Mouse (Mus musculus) thymus, adult 2 months (tissue): Measurements from ENCODE around the gene Pla1a. TPM values are rescaled to one million over a fixed set of nuclear protein-coding genes. Genes with fewer than 3 reads are reported as not detected.

Experiments used
- DNase-seq: peaks from one replicate; pipeline ENCODE4 v3.0.0; 2021
- H3K27ac ChIP-seq: fragments of 200-500 bp; 2 replicates; pipeline ENCODE4 v1.5.1; 2012; ENCODE audit warnings: low read length, control low read depth; ENCODE audit not compliant: control insufficient read depth, insufficient read depth
- H3K27me3 ChIP-seq: fragments of 200-500 bp; 2 replicates; pipeline ENCODE4 v1.6.1; 2012; ENCODE audit warnings: mild to moderate bottlenecking, low read length, moderate library complexity, mixed read lengths; ENCODE audit not compliant: control insufficient read depth, insufficient read depth
- H3K36me3 ChIP-seq: fragments of 200-500 bp; 2 replicates; pipeline ENCODE4 v1.6.1; 2012; ENCODE audit warnings: mild to moderate bottlenecking, low read length, moderate library complexity; ENCODE audit not compliant: control insufficient read depth, insufficient read depth
- H3K4me1 ChIP-seq: fragments of 200-500 bp; replicated peaks from 2 replicates; pipeline ENCODE4 v1.6.1; 2012; ENCODE audit warnings: low read length; ENCODE audit not compliant: control insufficient read depth, insufficient read depth
- H3K4me3 ChIP-seq: fragments of 200-500 bp; 2 replicates; pipeline ENCODE4 v1.5.1; 2012; ENCODE audit warnings: mild to moderate bottlenecking, low read length, control low read depth, moderate library complexity; ENCODE audit not compliant: control insufficient read depth, insufficient read depth
- CTCF ChIP-seq: fragments of 200-500 bp; IDR thresholded peaks from 2 replicates; pipeline ENCODE4 v1.5.1; 2012; ENCODE audit warnings: mild to moderate bottlenecking, control low read depth, low read length, moderate library complexity, borderline replicate concordance; ENCODE audit not compliant: control insufficient read depth, poor library complexity, insufficient read depth; ENCODE audit errors: extremely low read depth
- POLR2A ChIP-seq: fragments of 200-500 bp; IDR thresholded peaks from 2 replicates; pipeline ENCODE4 v1.6.1; 2012; ENCODE audit warnings: mild to moderate bottlenecking, low read length, control low read depth, moderate library complexity; ENCODE audit not compliant: control insufficient read depth, poor library complexity, insufficient read depth; ENCODE audit errors: extremely low read depth
- WGBS: fragments of 180-500 bp; shearing (Covaris S2); methylation state at CpG from one replicate; pipeline ENCODE4 v1.1.7; 2018; 5-methylcytosine and 5-hydroxymethylcytosine counted together
- polyA plus RNA-seq: library from polyadenylated mRNA; depleted of rRNA; stranded (reverse); fragments of >200 nt; gene quantifications from 2 replicates; pipeline ENCODE4 v1.2.3, GENCODE M21; 2012; rRNA removed

Pla1a gene
- polyA plus RNA-seq, 1 experiment = 5.5 TPM

DNA sequence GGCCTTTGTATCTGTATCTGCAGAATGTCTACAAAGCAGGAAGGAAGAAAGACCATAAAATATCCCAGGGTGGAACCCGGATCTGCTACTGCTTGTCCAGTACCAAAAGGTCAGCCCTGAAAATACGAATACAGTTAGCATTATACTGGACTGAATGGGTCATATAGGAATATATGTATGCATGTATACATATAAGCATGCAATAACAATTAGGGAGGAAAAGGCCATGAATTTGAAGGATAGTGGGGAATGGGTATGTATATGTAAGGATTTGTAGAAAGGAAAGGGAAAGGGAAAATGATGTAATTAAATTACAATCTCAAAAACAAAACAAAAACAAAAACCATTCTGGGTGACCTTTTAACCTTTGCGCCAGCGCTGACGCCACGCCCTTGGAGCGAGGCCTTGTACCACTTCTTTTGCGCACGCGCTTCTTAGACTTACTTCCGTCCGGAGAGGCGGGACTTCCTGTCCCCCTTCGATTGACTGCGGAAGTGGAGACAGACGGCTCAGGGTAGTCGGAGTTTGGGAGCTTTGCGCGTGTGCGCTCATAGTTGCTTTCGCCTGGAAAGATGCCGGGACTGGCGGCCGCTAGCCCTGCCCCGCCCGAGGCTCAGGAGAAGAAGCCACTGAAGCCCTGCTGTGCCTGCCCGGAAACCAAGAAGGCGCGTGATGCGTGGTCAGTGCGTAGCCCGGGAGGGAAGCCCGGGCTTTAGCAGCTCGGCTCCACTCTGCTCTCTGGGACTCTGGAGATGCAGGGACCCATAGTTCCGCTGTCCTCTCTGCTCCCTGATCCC is 86.2 kb downstream of the Pla1a start, which contains the start of the genes Cox17 and Gm21987:
Gene Cox17 (plus strand): TSS at position 463 of the 797 bp plus-strand sequence.
Gene Gm21987 (plus strand): TSS at position 512 of the 797 bp plus-strand sequence.
- Histone ChIP-seq H3K36me3 (peaks cover 25% of the 10 kb centered on the region), H3K4me1 (peaks cover 2% of the 10 kb centered on the region), H3K27ac (0 out of 2 replicates have a peak within 1 kb of the TSS, but pooled peaks have one; percentile 2), H3K4me3 (peak within 1 kb of the TSS; percentile 85), H3K27me3 (no peaks in the 10 kb centered on the region)
- TF ChIP-seq POLR2A (peak; percentile 82), CTCF (0 out of 2 replicates have a peak, but pooled peaks have one; percentile 15)
- WGBS = 3% methylated on average over 35 of the region's 35 CpGs
- DNase-seq = peak; percentile 91

Other genes starting within 250 kb of the Pla1a start
- gene Nr1i2, start 138.3 kb downstream of the Pla1a start, polyA plus RNA-seq = 0.16 and 0.19 TPM in 2 replicates
- 0.05 and 0.12 TPM in 2 replicates for gene Maats1, start 91.0 kb downstream of the Pla1a start, polyA plus RNA-seq
- gene Cox17, start 86.2 kb downstream of the Pla1a start, polyA plus RNA-seq = 61.0 and 68.7 TPM in 2 replicates
- not detected in 2 replicates for gene Gm21987, start 86.1 kb downstream of the Pla1a start, polyA plus RNA-seq
- 3.1 and 33.2 TPM in 2 replicates for gene Popdc2, start 70.9 kb downstream of the Pla1a start, polyA plus RNA-seq
- gene Adprh, start 19.6 kb upstream of the Pla1a start, polyA plus RNA-seq = 49.8 and 54.2 TPM in 2 replicates
- gene Cd80, start 22.4 kb upstream of the Pla1a start, polyA plus RNA-seq = 3.5 and 5.2 TPM in 2 replicates
- 25.0 and 30.7 TPM in 2 replicates for gene Timmdc1, start 89.5 kb upstream of the Pla1a start, polyA plus RNA-seq
- gene Poglut1, start 117.1 kb upstream of the Pla1a start, polyA plus RNA-seq = 27.6 and 34.8 TPM in 2 replicates
- gene Tmem39a, start 125.6 kb upstream of the Pla1a start, polyA plus RNA-seq = 96.9 and 126 TPM in 2 replicates